Mouse (Mus musculus): ENCODE results near the gene Hdc. TPM values are rescaled to one million over a fixed set of nuclear protein-coding genes. Genes with fewer than 3 reads are reported as not detected.

Gene Hdc
- total RNA-seq (2023) = 2.4 TPM

GRCm38 (mm10) chr2:126619249-126619704 is at the start of gene Hdc:
Gene Hdc, minus strand, starts transcription at chr2:126619299.

DNA sequence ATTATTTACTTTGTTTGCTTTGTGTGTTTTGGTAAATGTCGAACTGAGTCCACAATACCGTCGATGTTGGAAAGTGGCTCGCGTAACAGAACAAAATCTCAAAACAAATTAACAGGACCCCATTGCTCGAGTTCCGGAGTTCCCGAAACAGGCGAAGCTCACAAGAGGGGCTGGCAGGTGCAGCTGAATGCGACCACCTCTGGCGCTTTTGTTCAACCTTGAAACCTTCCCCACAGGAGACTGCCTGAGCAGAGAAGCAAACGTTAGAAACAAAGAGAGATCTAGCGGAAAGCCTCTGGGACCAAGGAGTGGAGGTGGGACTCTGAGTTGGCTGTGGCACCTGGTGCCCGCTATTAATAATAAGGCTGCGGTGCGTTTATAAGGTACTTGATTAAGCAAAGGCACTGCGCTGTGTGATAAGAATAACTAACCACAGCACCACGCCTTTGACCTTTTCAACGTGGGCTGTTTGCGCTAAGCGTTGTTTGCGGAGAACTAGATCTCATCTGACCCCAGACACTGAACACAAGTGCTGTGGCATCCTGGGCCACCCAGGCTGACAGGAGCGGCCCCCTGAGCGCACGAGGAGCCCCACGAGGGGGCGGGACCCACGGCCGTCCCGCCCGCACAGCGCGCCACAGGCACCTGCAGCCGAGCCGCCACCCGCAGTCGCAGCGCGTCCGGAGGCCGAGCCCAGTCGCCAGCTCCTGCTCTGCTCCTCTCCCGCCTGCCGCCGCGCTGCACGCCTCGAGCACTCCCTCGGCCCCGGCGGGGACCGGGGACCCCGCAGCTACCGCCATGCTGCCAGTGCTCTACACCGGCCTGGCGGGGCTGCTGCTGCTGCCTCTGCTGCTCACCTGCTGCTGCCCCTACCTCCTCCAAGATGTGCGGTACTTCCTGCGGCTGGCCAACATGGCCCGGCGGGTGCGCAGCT is 66.5 kb downstream of the Hdc start, which contains the start of gene Slc27a2:
Gene Slc27a2 (plus strand): TSS at position 51 of the 934 bp plus-strand sequence.

Other genes with a start within 250 kb of the Hdc start
- gene Atp8b4, start 118.6 kb downstream of the Hdc start, total RNA-seq (2023) = 38.3 TPM
- gene Slc27a2, start 66.9 kb downstream of the Hdc start, total RNA-seq (2023) = 0.18 TPM
- gene Gabpb1, start 57.0 kb upstream of the Hdc start, total RNA-seq (2023) = 51.0 TPM
- 39.3 TPM for gene Usp8, start 88.0 kb upstream of the Hdc start, total RNA-seq (2023)
- not detected for gene Usp50, start 164.2 kb upstream of the Hdc start, total RNA-seq (2023)

Measured in CD4-positive naive resting alpha-beta T cell, adult 57 days (primary cell).